In the genomic region with DNA sequence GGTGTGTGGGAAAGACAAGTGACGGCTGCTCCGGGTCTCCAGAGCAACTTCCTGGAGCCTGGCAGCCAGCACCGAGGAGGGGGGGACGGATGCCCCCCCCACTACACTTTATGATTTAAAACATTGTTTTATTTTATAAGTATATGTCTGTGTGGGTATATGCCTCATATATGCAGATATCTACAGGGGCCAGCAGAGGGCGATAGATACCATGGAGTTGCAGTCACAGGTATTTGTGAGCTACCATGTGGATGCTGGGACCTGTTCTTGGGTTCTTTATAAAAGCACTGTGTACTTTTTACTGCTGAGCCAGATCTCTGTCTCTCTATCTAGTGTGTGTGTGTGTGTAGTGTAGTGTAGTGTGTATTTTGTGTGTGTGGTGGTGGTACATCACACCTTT, we compare ENCODE assay signal across 1 mouse cellular context.
TF ChIP-seq lines count a peak whose summit lies in the region.

No protein-coding gene starts in this region.

TF ChIP-seq in ES-E14, 5 proteins besides CTCF, POLR2A, EP300 and RAD21:
- TF ChIP-seq ZNF384 (IDR thresholded peaks at IDR 0.05; ENCODE audit: low read depth, low read length) (no peak), ZC3H11A (IDR thresholded peaks at IDR 0.05; ENCODE audit: borderline replicate concordance, low read depth, low read length) (0 out of 2 replicates have a peak, but pooled peaks have one; percentile 19)
TF ChIP-seq in ES-E14: peak in this region for 1.
